Mouse (Mus musculus): ENCODE data around the gene Dvl3.

DNA sequence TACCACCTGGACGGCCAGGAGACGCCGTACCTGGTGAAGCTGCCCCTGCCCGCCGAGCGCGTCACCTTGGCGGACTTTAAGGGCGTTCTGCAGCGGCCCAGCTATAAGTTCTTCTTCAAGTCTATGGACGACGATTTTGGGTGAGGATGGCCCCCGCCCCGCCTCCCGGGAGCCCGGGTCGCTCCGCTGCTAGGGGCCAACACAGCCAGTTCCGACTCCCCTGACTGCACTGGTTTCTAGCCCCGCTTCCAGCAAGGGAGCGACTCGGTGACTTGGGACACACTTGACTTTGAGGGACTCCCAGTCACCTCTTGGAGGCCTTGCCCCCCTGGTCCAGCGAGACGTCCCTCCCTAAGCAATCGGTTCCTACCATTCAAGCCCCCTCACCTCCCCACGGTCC, 434 bp downstream of the Dvl3 start:
- TF ChIP-seq CTCF (IDR thresholded peaks at IDR 0.05; ENCODE audit: low read depth) (no peak), EP300 (IDR thresholded peaks at IDR 0.05; ENCODE audit: low read depth) (no peak)
